Mouse (Mus musculus) liver, adult 2 months (tissue): ENCODE data around the gene Rims4.

ENCODE experiments used
- CTCF ChIP-seq: fragments of 200-500 bp; IDR thresholded peaks from 2 replicates; pipeline ENCODE4 v1.5.1; 2011; ENCODE audit warnings: low read depth, low read length, control low read depth
- POLR2A ChIP-seq: fragments of 200-500 bp; IDR thresholded peaks from 2 replicates; pipeline ENCODE4 v1.6.1; 2011; ENCODE audit warnings: low read length, control low read depth; ENCODE audit not compliant: insufficient read depth; ENCODE audit errors: extremely low read depth

DNA sequence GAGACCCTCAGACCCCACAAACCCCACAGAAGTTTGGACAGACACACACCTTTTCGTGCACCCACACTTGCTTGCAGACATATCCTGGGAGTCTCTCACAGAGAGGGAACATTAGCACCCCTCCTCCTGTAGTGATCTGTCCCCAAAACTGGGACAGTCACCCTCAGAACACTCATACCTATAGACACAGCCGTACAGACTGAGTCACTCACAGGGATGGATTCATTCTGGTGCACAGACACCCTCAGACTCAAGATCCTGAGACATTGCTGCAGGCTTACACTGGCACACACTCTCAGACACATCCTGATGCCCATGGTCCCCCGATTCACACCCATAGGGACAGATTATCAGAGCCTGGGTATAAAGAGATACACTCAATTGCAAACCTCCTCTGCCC, 1.1 kb upstream of the Rims4 start:
- TF ChIP-seq CTCF, result no peak
- no peak for TF ChIP-seq POLR2A
